Mouse (Mus musculus) small intestine, adult 2 months (tissue): ENCODE results near the gene Bspry.

Experiments used
- CTCF ChIP-seq: fragments of 200-500 bp; IDR thresholded peaks from 2 replicates; pipeline ENCODE4 v1.5.1; 2012; ENCODE audit warnings: low read depth, mild to moderate bottlenecking, control low read depth, inconsistent platforms, low read length, moderate library complexity, mixed read lengths; ENCODE audit not compliant: insufficient replicate concordance, insufficient read length; ENCODE audit errors: extremely low read depth
- POLR2A ChIP-seq: fragments of 200-500 bp; IDR thresholded peaks from 2 replicates; pipeline ENCODE4 v1.6.1; 2012; ENCODE audit warnings: low read depth, mild to moderate bottlenecking, control low read depth, inconsistent platforms, low read length, moderate library complexity

DNA sequence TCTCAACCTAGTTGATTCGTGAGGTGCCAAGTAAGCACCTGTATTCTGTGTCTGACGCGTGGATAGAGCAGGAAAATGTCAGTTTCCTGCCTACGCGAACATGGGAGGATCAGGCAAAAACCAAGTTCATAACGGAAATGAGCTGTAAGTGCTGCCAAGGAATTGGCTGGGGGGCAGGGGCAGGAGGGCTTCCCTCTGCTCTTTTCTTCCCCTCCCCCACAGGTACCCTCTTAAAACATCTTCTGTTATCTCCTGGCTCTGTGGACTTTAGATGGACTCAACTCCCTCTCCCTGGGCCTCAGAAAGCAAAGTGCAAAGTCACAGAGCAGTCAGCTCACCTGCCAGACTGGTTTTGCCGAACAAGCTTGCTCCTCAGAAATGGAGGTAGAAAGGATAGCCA is 23.1 kb downstream of the Bspry start:
- TF ChIP-seq POLR2A (no peak), CTCF (no peak)
